Mouse (Mus musculus): ENCODE measurements around the gene 1810009A15Rik.

1810009A15Rik gene

GRCm38 (mm10) chr19:8875031-8875430, 13.6 kb upstream of the 1810009A15Rik start:
- in situ Hi-C loops (cut with MboI, MseI), result no loop called here

GRCm38 (mm10) chr19:8880311-8881033, 8.2 kb upstream of the 1810009A15Rik start, which contains the start of gene Uqcc3:
Gene Uqcc3, minus strand, starts transcription at chr19:8880923.
- in situ Hi-C loops (cut with MboI, MseI), result no loop called here

DNA sequence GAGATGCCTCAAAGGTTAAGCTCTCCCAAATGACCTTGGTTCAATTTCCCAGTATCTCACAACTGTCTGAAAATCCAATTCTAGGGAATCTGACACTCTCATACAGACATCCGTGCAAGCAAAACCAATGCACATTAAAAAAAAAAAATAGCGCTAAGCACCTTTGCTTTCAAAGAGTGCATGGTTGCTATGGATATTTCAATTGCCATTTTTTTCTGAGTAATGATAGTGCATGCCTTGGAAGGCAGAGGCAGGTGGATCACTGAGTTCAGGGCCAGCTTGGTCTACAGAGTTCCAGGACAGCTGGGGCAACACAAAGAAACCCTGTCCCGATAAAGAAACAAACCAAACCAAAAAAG, 7.6 kb upstream of the 1810009A15Rik start:
- in situ Hi-C loops (cut with MboI, MseI), result no loop called here

DNA sequence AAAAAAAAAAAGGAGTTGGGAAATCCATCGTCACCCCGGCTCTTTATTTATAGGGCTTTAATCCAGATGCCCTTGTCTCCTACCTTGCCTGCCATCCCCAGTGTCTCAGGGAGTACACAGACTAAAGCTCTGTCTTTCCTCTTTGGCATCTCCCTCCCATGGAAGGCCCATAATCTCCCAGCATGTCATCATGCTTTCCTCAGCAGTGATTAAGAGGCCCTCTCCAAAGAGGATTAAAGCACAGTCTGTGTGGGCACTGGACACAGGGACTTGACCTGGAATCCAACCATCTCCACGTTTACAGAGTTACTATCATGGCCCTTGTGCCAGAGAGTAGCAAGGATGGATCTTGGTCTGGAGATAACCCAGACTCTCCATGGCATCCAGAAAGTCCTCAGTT, 5.0 kb upstream of the 1810009A15Rik start, which contains the start of the genes Lbhd1 and Gm49403:
Lbhd1 (plus strand) TSS at position 117 of the 400 bp plus-strand sequence.
Gm49403 (plus strand) TSS at position 315 of the 400 bp plus-strand sequence.
- in situ Hi-C loops (cut with MboI, MseI), result no loop called here

- in situ Hi-C loops (cut with MboI, MseI), result no loop called here
Measured at GRCm38 (mm10) chr19:8886916-8887584, 1.6 kb upstream of the 1810009A15Rik start.

GRCm38 (mm10) chr19:8887585-8888463, 829 bp upstream of the 1810009A15Rik start:
- in situ Hi-C loops (cut with MboI, MseI), result no loop called here

DNA sequence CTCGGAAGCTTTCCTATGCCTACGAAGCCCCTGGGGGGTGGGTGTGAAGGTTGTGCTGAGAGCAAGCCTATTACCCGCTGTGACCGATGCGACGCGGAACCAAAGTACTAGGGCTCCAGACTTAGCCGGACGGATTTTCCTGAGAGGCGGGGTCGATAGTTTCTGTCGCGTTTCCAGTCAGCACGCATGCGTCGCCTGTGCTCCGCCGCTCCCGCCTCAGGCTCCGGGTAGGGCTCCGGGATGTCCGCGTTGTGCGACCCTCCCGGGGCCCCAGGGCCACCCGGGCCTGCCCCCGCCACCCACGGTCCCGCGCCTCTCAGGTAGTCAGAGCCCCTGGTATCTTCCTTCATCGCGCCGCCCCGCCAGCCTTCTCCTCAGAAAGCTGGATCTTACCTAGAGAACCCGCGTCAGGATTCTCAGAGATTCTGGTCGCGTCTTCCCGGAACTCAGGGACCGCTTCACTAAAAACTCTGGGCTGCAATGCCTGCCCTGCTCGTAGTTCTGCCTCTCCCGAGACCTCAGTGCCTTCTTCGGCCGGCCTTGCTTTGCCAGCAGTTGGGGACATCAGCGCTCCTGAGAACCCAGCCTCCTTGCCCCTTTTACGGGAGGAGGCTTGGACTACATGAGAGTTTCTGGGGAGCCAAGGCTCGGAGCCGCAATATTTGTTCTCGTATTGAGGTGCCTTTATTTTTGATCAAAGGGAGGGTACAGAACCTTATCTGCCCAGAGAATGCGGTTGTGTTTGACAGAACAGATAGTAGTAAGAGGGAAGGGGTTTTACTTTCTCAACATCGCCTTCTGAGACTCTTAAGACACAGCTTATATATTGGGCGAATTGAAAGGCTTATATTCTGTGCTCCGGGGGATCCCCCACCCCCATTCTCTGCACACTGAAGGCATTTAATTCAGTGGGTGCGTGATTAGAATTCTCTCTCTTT, 4.4 kb downstream of the 1810009A15Rik start, which contains the start of gene Ints5:
Ints5 (plus strand) TSS at position 177 of the 938 bp plus-strand sequence.
- in situ Hi-C loops (cut with MboI, MseI), result no loop called here

GRCm38 (mm10) chr19:8895397-8895960, 6.8 kb downstream of the 1810009A15Rik start:
- in situ Hi-C loops (cut with MboI, MseI), result loop anchor here (5.0 kb wide), 1 partner anchor 47 kb away; the partner anchor contains the start of gene Mta2

DNA sequence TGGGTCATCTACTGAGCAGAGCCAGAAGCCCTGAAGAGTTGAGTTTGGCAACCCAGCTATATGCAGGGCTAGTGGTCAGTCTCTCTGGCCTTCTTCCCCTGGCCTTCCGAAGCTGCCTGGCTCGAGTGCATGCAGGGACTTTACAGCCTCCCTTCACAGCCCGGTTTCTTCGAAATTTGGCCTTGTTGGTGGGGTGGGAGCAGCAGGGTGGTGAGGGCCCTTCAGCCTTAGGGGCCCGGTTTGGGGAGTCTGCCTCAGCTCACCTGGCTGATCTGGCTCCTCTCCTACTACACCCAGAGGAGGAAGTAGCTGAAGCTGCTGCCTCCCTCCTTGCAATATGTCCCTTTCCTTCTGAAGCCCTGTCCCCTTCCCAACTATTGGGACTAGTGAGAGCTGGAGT, 7.6 kb downstream of the 1810009A15Rik start:
- in situ Hi-C loops (cut with MboI, MseI), result loop anchor here (5.0 kb wide), 1 partner anchor 46 kb away; the partner anchor contains the start of gene Mta2

- in situ Hi-C loops (cut with MboI, MseI), result loop anchor here (5.0 kb wide), 1 partner anchor 45 kb away; the partner anchor contains the start of gene Mta2
Measured at GRCm38 (mm10) chr19:8897211-8897864, 8.7 kb downstream of the 1810009A15Rik start.

DNA sequence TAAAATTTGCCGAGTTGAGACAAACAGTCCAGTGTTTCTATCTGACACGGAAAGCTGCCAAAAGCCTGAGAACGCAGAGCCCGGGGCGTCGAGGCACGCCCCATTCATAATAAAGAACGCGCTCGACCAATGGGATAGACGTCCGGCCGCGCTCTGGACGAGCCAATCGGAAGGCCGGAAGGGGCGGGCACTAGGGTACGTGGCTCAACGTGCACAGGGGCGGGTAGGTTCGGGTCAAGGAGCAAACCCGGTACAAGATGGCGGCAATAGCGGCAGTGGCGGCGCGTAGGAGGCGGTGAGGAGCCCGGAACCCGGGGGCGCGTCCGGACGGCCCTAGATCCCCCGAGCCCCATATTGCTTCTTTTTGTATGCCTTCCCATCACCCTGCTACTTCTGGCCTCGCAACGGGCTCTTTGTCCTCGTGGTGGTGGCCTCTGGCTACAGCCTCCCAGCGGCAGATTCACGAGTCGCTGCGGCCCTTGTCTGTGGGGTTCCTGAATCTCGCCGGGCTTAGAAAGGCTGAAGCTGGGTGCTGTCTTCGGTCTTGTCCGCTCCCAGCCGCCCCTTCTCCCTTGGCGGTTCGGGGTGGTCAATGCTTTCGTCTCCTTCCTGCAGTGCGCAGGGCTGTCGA, 9.3 kb downstream of the 1810009A15Rik start, which contains the start of gene Ganab:
Ganab (plus strand) TSS at position 207 of the 631 bp plus-strand sequence.
- in situ Hi-C loops (cut with MboI, MseI), result loop anchor here (5.0 kb wide), 1 partner anchor 44 kb away; the partner anchor contains the start of gene Mta2

DNA sequence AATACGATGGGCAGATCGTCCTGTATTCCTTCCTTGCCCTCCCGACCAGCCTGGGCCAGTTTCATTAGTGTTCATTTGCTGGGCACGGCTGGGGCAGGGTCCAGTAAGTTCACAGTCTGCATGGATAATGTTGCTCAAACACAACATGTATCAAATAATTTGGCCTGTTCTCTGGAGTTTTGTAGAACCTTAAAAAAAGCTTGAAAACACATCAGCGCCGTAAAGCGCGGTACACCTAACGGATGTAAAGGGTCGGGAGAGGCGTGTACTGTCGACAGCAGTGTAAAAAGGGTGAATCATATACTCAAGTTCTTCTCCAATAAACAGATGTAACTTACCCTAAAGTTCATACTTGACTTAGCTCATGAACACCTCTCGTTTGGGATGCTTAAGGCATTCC, 9.9 kb downstream of the 1810009A15Rik start:
- in situ Hi-C loops (cut with MboI, MseI), result loop anchor here (5.0 kb wide), 1 partner anchor 44 kb away; the partner anchor contains the start of gene Mta2

DNA sequence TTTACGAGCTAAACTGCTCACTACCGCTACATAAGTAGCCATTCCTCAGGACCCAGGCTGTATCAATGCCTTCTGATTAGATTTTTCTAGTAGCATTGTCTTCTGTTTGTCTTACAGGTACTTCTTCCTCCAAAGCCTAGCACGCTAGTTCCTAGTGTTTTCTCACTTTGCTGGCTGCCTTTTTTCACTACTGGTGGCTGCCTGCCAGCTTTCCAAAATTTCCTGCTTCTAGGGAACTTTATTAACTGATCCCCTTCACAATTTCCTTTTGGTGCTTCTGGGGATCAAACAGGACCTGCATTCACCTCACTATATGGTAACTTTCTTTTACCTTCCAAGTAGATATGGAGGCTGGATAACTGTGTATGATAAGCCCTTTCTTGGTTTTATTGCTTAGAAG, 10.4 kb downstream of the 1810009A15Rik start:
- in situ Hi-C loops (cut with MboI, MseI), result loop anchor here (5.0 kb wide), 1 partner anchor 43 kb away; the partner anchor contains the start of gene Mta2

DNA sequence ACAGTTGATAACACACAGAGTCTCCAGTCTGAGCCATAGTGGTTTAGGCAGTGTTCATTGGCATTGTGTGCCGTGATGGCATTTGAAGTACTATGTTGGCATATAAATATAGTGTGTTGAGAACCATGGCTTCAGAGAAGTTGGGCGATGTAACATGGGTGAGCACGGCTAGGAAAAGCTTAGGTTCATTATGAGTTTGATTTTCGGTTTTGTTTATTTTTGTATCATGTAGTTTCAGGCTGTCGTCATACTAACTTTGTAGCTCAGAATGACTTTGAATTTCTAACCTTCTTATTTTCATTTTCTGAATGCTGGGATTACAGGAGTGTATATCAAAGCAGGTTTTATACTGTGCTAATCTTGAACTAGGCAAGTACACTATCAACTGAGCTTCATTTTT, 14.8 kb downstream of the 1810009A15Rik start:
- in situ Hi-C loops (cut with MboI, MseI), result loop anchor here (10.0 kb wide), 1 partner anchor 79 kb away; the partner anchor contains the start of genes AC129217.1 and Hnrnpul2

GRCm38 (mm10) chr19:8908531-8908930, 19.9 kb downstream of the 1810009A15Rik start:
- in situ Hi-C loops (cut with MboI, MseI), result loop anchor here (10.0 kb wide), 1 partner anchor 84 kb away; the partner anchor contains the start of genes AC129217.1 and Hnrnpul2

- in situ Hi-C loops (cut with MboI, MseI), result loop anchor here (5.0 kb wide), 1 partner anchor 50 kb away; no protein-coding TSS in a partner anchor
Measured at GRCm38 (mm10) chr19:8911810-8912209, 23.2 kb downstream of the 1810009A15Rik start.

DNA sequence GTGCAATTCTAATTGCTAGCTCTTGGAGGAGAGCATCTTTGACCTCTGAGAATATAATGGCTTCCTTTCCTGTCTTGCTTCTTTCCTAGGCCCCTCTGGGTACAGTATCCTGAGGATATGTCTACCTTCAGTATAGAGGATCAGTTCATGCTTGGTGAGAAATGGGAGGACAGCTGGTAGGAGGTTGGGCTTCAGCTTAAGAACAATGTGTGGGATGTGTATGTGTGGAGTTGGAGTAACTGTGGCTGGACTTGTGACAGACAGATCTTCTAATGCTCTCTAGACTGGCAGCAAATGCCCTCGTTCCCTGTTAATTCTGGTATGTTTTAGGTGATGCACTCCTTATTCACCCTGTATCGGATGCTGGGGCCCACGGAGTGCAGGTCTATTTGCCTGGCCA, 25.6 kb downstream of the 1810009A15Rik start:
- in situ Hi-C loops (cut with MboI, MseI), result loop anchor here (5.0 kb wide), 1 partner anchor 48 kb away; no protein-coding TSS in a partner anchor

DNA sequence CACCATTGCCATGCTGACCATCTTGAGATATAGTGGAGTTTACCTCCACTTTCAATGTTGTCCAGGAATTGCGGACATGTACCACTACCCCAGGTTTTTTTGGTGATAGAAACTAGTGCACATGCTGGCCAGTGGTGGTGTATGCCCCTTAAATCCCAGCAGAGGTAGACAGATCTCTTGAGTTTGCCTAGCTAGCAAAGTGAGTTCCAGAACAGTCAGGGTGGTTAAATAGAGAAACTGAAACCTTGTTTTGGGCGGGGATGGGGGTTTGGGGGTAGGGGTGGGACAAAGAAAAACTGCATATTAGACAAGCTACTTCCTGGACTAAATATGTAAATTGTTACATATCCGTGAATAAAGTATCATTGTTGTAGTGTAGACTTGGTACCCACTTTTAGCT, 30.3 kb downstream of the 1810009A15Rik start:
- in situ Hi-C loops (cut with MboI, MseI), result no loop called here
